8 mouse cellular contexts compared by ENCODE assay signal in the genomic region with DNA sequence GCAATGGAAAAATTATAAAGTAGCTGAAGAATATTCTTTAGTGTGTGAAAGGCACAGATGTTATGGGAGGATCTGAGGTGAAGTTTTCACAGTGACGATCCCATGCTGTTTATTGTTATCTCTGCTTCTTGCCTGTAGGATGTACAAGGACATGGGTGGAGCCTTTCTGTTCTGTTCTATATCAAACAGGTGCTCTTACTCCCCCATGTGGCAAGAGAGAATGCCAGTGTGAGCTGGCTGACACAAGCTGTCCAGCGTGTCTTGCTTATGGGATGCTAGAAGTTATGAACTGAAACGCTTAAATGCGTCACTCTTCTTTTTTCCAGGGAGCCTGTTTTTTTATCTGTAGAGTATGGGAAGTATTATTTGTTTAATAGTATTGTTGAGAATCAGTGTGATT.
DNase-seq lines count a peak whose midpoint lies in the region; ATAC-seq and TF ChIP-seq lines count a peak whose summit lies in the region.

No protein-coding gene starts in this region.

- in situ Hi-C loops in Patski (cut with MboI; ENCODE audit: low pct_unique_long_range_greater_than_20kb): no loop called here

- CTCF ChIA-PET in Patski (lab: Charles Lee): no interaction called here

- DNase-seq in layer of hippocampus, adult 11-12 months (ENCODE audit: low spot score): peak; percentile 28
- DNase-seq in layer of hippocampus, adult 8-10 months (ENCODE audit: low spot score in 2 of 2): no peak
- DNase-seq in Patski (ENCODE audit: low read depth, low spot score): no peak
- DNase-seq in embryo, embryonic 11 days: peak; percentile 69
- peak; percentile 61 for DNase-seq in mesoderm, embryonic 11.5 days (ENCODE audit: low read depth, low spot score)
- DNase-seq in urinary bladder, postnatal 14 days (ENCODE audit: low spot score): no peak
- no peak for DNase-seq in heart, postnatal 10 days

- peak; percentile 60 for TF ChIP-seq CTCF in Patski (IDR thresholded peaks at IDR 0.05)

- ATAC-seq in Patski: no peak
- ATAC-seq in inflammation-experienced regulatory T-cells, adult 6 months: no peak

- intact Hi-C loops in heart, postnatal 10 days (cut with DNase I): loop anchor here (1.0 to 5.0 kb wide), 2 partner anchors 470 to 1118 kb away; no protein-coding TSS in a partner anchor

- peaks cover 39% of the 10 kb centered on the region for H3K27me3 ChIP-seq in Patski

- POLR2A ChIA-PET in Patski (lab: Charles Lee): no interaction called here

Comparison
In these comparisons a context has a peak if more than half of its experiments do, and no peak if none do; other contexts are left out.
1. DNase-seq: peak in layer of hippocampus, adult 11-12 months (single experiment), embryo, embryonic 11 days (single experiment) and mesoderm, embryonic 11.5 days (single experiment); none in layer of hippocampus, adult 8-10 months (0 of 2), Patski (single experiment), urinary bladder, postnatal 14 days (single experiment) and heart, postnatal 10 days (0 of 2).